Mouse (Mus musculus) olfactory bulb, adult 2 months (tissue): ENCODE results near the gene Sema4d.

Experiments used
- CTCF ChIP-seq: fragments of 200-500 bp; IDR thresholded peaks from 2 replicates; pipeline ENCODE4 v1.5.1; 2012; ENCODE audit warnings: low read depth, mild to moderate bottlenecking, low read length, moderate library complexity; ENCODE audit not compliant: insufficient read depth
- POLR2A ChIP-seq: fragments of 200-500 bp; IDR thresholded peaks from 2 replicates; pipeline ENCODE4 v1.6.1; 2012; ENCODE audit warnings: mild to moderate bottlenecking, low read depth, low read length, moderate library complexity; ENCODE audit not compliant: insufficient read depth

DNA sequence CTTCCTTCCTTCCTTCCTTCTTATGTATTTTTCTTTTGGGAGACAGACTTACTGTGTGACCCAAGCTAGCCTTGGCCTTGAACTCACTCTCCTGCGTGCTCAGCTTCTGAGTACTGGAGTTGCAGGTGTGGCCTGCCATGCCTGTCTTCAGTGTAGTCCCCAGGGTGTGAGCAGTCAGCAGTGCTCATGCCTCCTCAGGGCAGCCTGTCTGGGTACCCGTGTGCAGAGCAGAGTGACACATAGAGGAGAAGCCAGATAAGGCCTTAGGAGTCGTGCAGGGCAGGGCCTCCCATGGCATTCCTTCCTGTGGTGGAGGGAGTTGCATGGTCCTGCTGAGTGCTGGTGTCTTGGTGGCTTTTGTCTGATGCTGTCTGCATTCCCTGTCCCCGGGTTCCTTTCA is 114.2 kb downstream of the Sema4d start:
- TF ChIP-seq CTCF (no peak), POLR2A (no peak)
